Mouse (Mus musculus): ENCODE measurements around the gene Acer2. TPM values are rescaled to one million over a fixed set of nuclear protein-coding genes. Genes with fewer than 3 reads are reported as not detected.
"Not testable (repeated sequence)": the region's sequence is repeated elsewhere in the genome, so short reads cannot be mapped to it uniquely, and the experiment has no call there.

Gene Acer2
- 7.0 and 9.2 TPM in 2 replicates for polyA plus RNA-seq (2014; fragmentation: Nextera tagmentation; extraction: Ambion mirVana)

DNA sequence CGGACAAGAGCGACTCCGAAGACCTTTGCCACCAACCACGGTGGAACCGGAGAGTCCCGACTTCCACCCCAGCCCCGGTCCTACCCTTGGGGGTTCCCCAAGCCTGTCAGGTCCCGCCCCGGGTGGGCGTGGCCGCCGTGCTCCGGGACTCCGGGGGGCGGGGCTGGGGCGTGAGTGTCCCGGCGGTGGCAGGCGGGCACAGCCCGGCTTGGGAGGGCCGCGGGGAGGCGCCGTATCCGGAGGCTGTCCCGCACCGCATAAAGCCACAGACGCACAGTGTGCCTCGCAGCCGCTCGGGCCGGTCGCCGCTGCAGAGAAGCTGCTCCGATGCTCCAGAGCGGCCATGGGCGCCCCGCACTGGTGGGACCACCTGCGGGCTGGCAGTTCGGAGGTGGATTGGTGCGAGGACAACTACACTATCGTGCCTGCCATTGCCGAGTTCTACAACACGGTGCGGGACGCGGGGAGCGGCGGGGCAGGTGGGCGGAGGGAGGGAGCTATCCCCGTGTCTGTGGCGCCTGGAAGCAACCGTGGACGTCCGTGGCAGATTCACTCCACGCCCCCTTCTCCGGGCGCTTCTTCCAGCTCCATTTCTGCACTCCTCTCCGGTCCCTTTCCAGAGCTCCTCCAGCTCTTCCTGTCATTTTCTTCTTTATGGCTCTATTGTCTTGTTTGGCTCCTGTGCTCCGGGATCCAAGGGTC lies at the start of gene Acer2:
Gene Acer2, plus strand, starts transcription at position 251 of the 702 bp plus-strand sequence.
- no peaks in the 10 kb centered on the region for H3K36me3 ChIP-seq (ENCODE audit: control insufficient read depth, insufficient read depth, low read length)

GRCm38 (mm10) chr4:86825143-86825542 lies 49.1 kb upstream of the Acer2 start:
- no peak overlapping the region for H3K9ac ChIP-seq (ENCODE audit: low read length)
- ATAC-seq (ENCODE audit: low FRiP score) (no peak), DNase-seq (ENCODE audit: low spot score, missing footprints) (no peak)
- no peaks in the 10 kb centered on the region for H3K9me3 ChIP-seq (ENCODE audit: control insufficient read depth, low read length)
- H3K4me1 ChIP-seq (ENCODE audit: control insufficient read depth, insufficient read depth, low read length): no peaks in the 10 kb centered on the region
- 92% methylated on average over 7 of the region's 7 CpGs for WGBS
- H3K4me2 ChIP-seq: no peak overlapping the region
- no peaks in the 10 kb centered on the region for H3K27me3 ChIP-seq (ENCODE audit: control insufficient read depth, insufficient read depth, low read length)
- no peak overlapping the region for H3K4me3 ChIP-seq (ENCODE audit: low read depth, low read length)
- no peak overlapping the region for H3K27ac ChIP-seq (ENCODE audit: low read depth, low read length)
- peaks cover 2% of the 10 kb centered on the region; the same call in 1 of the 2 replicates for H3K36me3 ChIP-seq (ENCODE audit: control insufficient read depth, insufficient read depth, low read length)

More for the DNA sequence above, at the start of gene Acer2:
- H3K4me2 ChIP-seq: peak within 1 kb of the TSS; percentile 96
- peak within 1 kb of the TSS; percentile 60 for H3K9ac ChIP-seq (ENCODE audit: low read length)
- no peak within 1 kb of the TSS for H3K27ac ChIP-seq (ENCODE audit: low read depth, low read length)
- DNase-seq (ENCODE audit: low spot score, missing footprints) (peak; percentile 96), ATAC-seq (ENCODE audit: low FRiP score) (peak; percentile 97)
- H3K27me3 ChIP-seq (ENCODE audit: control insufficient read depth, insufficient read depth, low read length): peaks cover 11% of the 10 kb centered on the region; the same call in 1 of the 2 replicates
- H3K9me3 ChIP-seq (ENCODE audit: control insufficient read depth, low read length): no peaks in the 10 kb centered on the region
- under 1% methylated on average over 60 of the region's 60 CpGs for WGBS
- peak within 1 kb of the TSS; percentile 66 for H3K4me3 ChIP-seq (ENCODE audit: low read depth, low read length)
- 0 out of 2 replicates have a peak, but pooled peaks cover 2% of the 10 kb centered on the region for H3K4me1 ChIP-seq (ENCODE audit: control insufficient read depth, insufficient read depth, low read length)

DNA sequence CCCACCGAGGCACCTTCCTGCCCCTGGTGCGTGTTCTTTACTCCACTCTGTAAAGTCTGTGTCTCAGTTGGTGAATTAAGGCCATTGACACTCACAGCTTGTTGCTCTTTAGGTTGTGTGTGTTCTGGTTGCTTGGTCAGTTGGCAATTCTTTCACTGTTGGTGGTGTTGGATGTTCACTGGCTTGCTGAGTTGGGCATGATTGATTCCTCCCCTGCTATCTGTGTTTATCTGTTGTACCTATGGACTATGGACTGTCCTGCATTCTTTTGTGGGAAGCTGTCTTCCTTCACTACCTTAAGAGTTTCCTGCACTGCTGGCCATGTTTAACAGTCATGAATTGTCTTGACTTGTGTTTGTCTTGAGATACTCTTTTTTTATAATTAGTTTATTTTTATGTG lies 42.3 kb upstream of the Acer2 start:
- ATAC-seq (ENCODE audit: low FRiP score) (no peak), DNase-seq (ENCODE audit: low spot score, missing footprints) (no peak)
- WGBS: 87% methylated on average over 2 of the region's 2 CpGs
- H3K9me3 ChIP-seq (ENCODE audit: control insufficient read depth, low read length): no peaks in the 10 kb centered on the region
- no peaks in the 10 kb centered on the region for H3K27me3 ChIP-seq (ENCODE audit: control insufficient read depth, insufficient read depth, low read length)
- H3K4me1 ChIP-seq (ENCODE audit: control insufficient read depth, insufficient read depth, low read length): no peaks in the 10 kb centered on the region
- no peak overlapping the region for H3K4me3 ChIP-seq (ENCODE audit: low read depth, low read length)
- H3K36me3 ChIP-seq (ENCODE audit: control insufficient read depth, insufficient read depth, low read length): peaks cover 2% of the 10 kb centered on the region; the same call in 1 of the 2 replicates
- H3K4me2 ChIP-seq: no peak overlapping the region
- no peak overlapping the region for H3K9ac ChIP-seq (ENCODE audit: low read length)
- no peak overlapping the region for H3K27ac ChIP-seq (ENCODE audit: low read depth, low read length)

DNA sequence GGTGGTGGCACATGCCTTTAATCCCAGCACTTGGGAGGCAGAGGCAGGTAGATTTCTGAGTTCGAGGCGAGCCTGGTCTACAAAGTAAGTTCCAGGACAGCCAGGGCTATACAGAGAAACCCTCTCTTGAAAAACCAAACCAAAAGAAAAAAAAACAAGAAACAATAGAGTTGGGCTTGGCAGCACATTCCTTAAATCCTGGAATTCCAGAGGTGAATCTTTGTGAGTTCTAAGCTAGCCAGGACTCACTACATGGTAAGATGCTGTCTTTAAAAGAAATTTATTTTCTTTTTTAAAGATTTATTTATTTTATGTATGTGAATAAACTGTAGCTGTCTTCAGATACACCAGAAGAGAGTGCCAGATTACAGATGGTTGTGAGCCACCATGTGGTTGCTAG lies 33.1 kb upstream of the Acer2 start:
- ATAC-seq (ENCODE audit: low FRiP score); H3K4me2 ChIP-seq; H3K27me3 ChIP-seq (ENCODE audit: control insufficient read depth, insufficient read depth, low read length); DNase-seq (ENCODE audit: low spot score, missing footprints); H3K4me3 ChIP-seq (ENCODE audit: low read depth, low read length); H3K27ac ChIP-seq (ENCODE audit: low read depth, low read length); H3K9me3 ChIP-seq (ENCODE audit: control insufficient read depth, low read length); H3K36me3 ChIP-seq (ENCODE audit: control insufficient read depth, insufficient read depth, low read length); H3K4me1 ChIP-seq (ENCODE audit: control insufficient read depth, insufficient read depth, low read length); H3K9ac ChIP-seq (ENCODE audit: low read length): not testable (repeated sequence)
- 94% methylated on average over 2 of the region's 2 CpGs for WGBS

- ATAC-seq (ENCODE audit: low FRiP score): no peak
- no peak overlapping the region for H3K9ac ChIP-seq (ENCODE audit: low read length)
- DNase-seq (ENCODE audit: low spot score, missing footprints): no peak
- H3K4me2 ChIP-seq: no peak overlapping the region
- H3K36me3 ChIP-seq (ENCODE audit: control insufficient read depth, insufficient read depth, low read length): peaks cover 6% of the 10 kb centered on the region
- H3K4me1 ChIP-seq (ENCODE audit: control insufficient read depth, insufficient read depth, low read length): no peaks in the 10 kb centered on the region
- H3K9me3 ChIP-seq (ENCODE audit: control insufficient read depth, low read length): no peaks in the 10 kb centered on the region
- H3K27me3 ChIP-seq (ENCODE audit: control insufficient read depth, insufficient read depth, low read length): no peaks in the 10 kb centered on the region
- H3K4me3 ChIP-seq (ENCODE audit: low read depth, low read length): no peak overlapping the region
- no peak overlapping the region for H3K27ac ChIP-seq (ENCODE audit: low read depth, low read length)
- WGBS: 96% methylated on average over 3 of the region's 3 CpGs
These were observed 28.8 kb upstream of the Acer2 start for GRCm38 (mm10) chr4:86845384-86845783.

- H3K9me3 ChIP-seq (ENCODE audit: control insufficient read depth, low read length): no peaks in the 10 kb centered on the region
- peak; percentile 53 for DNase-seq (ENCODE audit: low spot score, missing footprints)
- H3K4me2 ChIP-seq: no peak overlapping the region
- peaks cover 6% of the 10 kb centered on the region for H3K36me3 ChIP-seq (ENCODE audit: control insufficient read depth, insufficient read depth, low read length)
- H3K9ac ChIP-seq (ENCODE audit: low read length): no peak overlapping the region
- no peaks in the 10 kb centered on the region for H3K27me3 ChIP-seq (ENCODE audit: control insufficient read depth, insufficient read depth, low read length)
- WGBS: 94% methylated on average over 2 of the region's 2 CpGs
- ATAC-seq (ENCODE audit: low FRiP score): no peak
- H3K27ac ChIP-seq (ENCODE audit: low read depth, low read length): no peak overlapping the region
- H3K4me3 ChIP-seq (ENCODE audit: low read depth, low read length): no peak overlapping the region
- H3K4me1 ChIP-seq (ENCODE audit: control insufficient read depth, insufficient read depth, low read length): no peaks in the 10 kb centered on the region
These were observed 26.9 kb upstream of the Acer2 start for GRCm38 (mm10) chr4:86847246-86847645.

DNA sequence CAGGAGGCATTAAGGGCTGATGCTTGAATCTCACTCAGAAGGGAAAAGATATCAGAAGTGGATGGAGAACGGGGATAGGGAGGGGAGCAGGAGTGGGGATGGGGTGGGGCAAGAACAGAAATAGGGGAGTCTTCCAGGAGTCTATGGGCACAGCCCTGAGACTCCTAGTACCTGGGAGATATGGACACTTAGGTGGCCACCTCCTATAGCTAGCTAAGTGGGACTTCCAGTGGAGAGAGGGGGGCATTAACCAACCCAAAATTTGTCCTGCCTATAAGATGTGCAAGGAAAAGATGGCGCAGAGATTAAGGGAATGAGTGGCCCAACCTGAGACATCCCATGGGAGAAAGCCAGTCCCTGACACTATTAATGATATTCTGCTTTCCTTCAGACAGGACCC lies 22.9 kb upstream of the Acer2 start:
- peaks cover 26% of the 10 kb centered on the region for H3K36me3 ChIP-seq (ENCODE audit: control insufficient read depth, insufficient read depth, low read length)
- no peaks in the 10 kb centered on the region for H3K9me3 ChIP-seq (ENCODE audit: control insufficient read depth, low read length)
- no peak overlapping the region for H3K27ac ChIP-seq (ENCODE audit: low read depth, low read length)
- no peak overlapping the region for H3K4me3 ChIP-seq (ENCODE audit: low read depth, low read length)
- no peaks in the 10 kb centered on the region for H3K27me3 ChIP-seq (ENCODE audit: control insufficient read depth, insufficient read depth, low read length)
- H3K4me1 ChIP-seq (ENCODE audit: control insufficient read depth, insufficient read depth, low read length): peaks cover 4% of the 10 kb centered on the region; the same call in 1 of the 2 replicates
- DNase-seq (ENCODE audit: low spot score, missing footprints) (peak; percentile 70), ATAC-seq (ENCODE audit: low FRiP score) (0 out of 2 replicates have a peak, but pooled peaks have one; percentile 17)
- WGBS: 84% methylated on average over 2 of the region's 2 CpGs
- no peak overlapping the region for H3K9ac ChIP-seq (ENCODE audit: low read length)
- H3K4me2 ChIP-seq: no peak overlapping the region

DNA sequence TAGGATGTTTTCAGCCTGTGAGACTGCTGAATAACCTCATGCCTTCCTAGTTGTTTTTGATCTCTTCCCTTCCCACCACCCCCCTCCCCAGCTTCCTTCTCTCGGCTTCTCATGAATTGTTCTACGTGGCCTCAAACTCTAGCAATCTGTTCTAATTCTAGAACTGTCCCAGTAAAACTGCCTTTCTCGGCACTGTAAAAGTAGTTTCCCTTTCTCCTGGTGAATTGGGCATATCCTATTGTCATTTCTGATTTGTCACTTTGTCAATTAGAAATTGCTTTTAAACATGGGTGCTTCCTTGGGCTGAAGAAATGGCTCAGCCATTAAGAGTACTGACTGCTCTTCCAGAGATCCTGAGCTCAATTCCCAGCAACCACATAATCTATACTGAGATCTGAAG lies 22.2 kb upstream of the Acer2 start:
- Histone ChIP-seq H3K4me2 (no peak overlapping the region), H3K4me1 (ENCODE audit: control insufficient read depth, insufficient read depth, low read length) (peaks cover 4% of the 10 kb centered on the region; the same call in 1 of the 2 replicates), H3K4me3 (ENCODE audit: low read depth, low read length) (no peak overlapping the region), H3K27me3 (ENCODE audit: control insufficient read depth, insufficient read depth, low read length) (no peaks in the 10 kb centered on the region), H3K9ac (ENCODE audit: low read length) (no peak overlapping the region), H3K9me3 (ENCODE audit: control insufficient read depth, low read length) (no peaks in the 10 kb centered on the region), H3K27ac (ENCODE audit: low read depth, low read length) (no peak overlapping the region), H3K36me3 (ENCODE audit: control insufficient read depth, insufficient read depth, low read length) (peaks cover 26% of the 10 kb centered on the region)
- 73% methylated on average over 3 of the region's 3 CpGs for WGBS
- ATAC-seq (ENCODE audit: low FRiP score) (no peak), DNase-seq (ENCODE audit: low spot score, missing footprints) (peak; percentile 82)

- peaks cover 26% of the 10 kb centered on the region for H3K36me3 ChIP-seq (ENCODE audit: control insufficient read depth, insufficient read depth, low read length)
- H3K27me3 ChIP-seq (ENCODE audit: control insufficient read depth, insufficient read depth, low read length): no peaks in the 10 kb centered on the region
- H3K4me2 ChIP-seq: no peak overlapping the region
- no peaks in the 10 kb centered on the region for H3K9me3 ChIP-seq (ENCODE audit: control insufficient read depth, low read length)
- H3K4me3 ChIP-seq (ENCODE audit: low read depth, low read length): no peak overlapping the region
- H3K9ac ChIP-seq (ENCODE audit: low read length): no peak overlapping the region
- H3K27ac ChIP-seq (ENCODE audit: low read depth, low read length): no peak overlapping the region
- ATAC-seq (ENCODE audit: low FRiP score) (no peak), DNase-seq (ENCODE audit: low spot score, missing footprints) (peak; percentile 88)
- WGBS: 86% methylated on average over 4 of the region's 4 CpGs
- H3K4me1 ChIP-seq (ENCODE audit: control insufficient read depth, insufficient read depth, low read length): peaks cover 7% of the 10 kb centered on the region
These were observed 21.2 kb upstream of the Acer2 start for GRCm38 (mm10) chr4:86852813-86853590.
